Mouse (Mus musculus) heart, embryonic 13.5 days (tissue): ENCODE measurements around the gene Agbl5. TPM values are rescaled to one million over a fixed set of nuclear protein-coding genes. Genes with fewer than 3 reads are reported as not detected.
A peak's percentile ranks its signal among the peaks of the same experiment; 100 is the strongest.
"Not testable (repeated sequence)": the region's sequence is repeated elsewhere in the genome, so short reads cannot be mapped to it uniquely, and the experiment has no call there.

Source experiments
- ATAC-seq: fragments of 200-750 bp; cut with Nextera tagmentation; 2 replicates; pipeline ENCODE4 v1.8.0; 2017; ENCODE audit warnings: moderate TSS enrichment; ENCODE audit not compliant: insufficient number of reproducible peaks, low FRiP score, low TSS enrichment; ENCODE audit errors: extremely low read depth
- H3K27ac ChIP-seq: fragments of 300-500 bp; sonication (generic); replicated peaks from 2 replicates; pipeline ENCODE4 v1.5.1; 2015; ENCODE audit warnings: moderate library complexity, mild to moderate bottlenecking, inconsistent platforms
- H3K27me3 ChIP-seq: fragments of 300-500 bp; sonication (generic); replicated peaks from 2 replicates; pipeline ENCODE4 v1.6.1; 2015; ENCODE audit warnings: mild to moderate bottlenecking, inconsistent platforms
- H3K36me3 ChIP-seq: fragments of 300-500 bp; sonication (generic); 2 replicates; pipeline ENCODE4 v1.6.1; 2015; ENCODE audit warnings: mild to moderate bottlenecking, inconsistent platforms
- H3K4me1 ChIP-seq: fragments of 300-500 bp; sonication (generic); 2 replicates; pipeline ENCODE4 v1.6.1; 2015; ENCODE audit warnings: inconsistent platforms
- H3K4me2 ChIP-seq: fragments of 300-500 bp; sonication (generic); 2 replicates; pipeline ENCODE4 v1.6.1; 2015; ENCODE audit warnings: inconsistent platforms, mild to moderate bottlenecking, moderate library complexity
- H3K4me3 ChIP-seq: fragments of 300-500 bp; sonication (generic); 2 replicates; pipeline ENCODE4 v1.5.1; 2015; ENCODE audit warnings: moderate library complexity, mild to moderate bottlenecking, inconsistent platforms
- H3K9ac ChIP-seq: fragments of 300-500 bp; sonication (generic); 2 replicates; pipeline ENCODE4 v1.6.1; 2015; ENCODE audit warnings: inconsistent platforms, mild to moderate bottlenecking, moderate library complexity
- H3K9me3 ChIP-seq: fragments of 300-500 bp; sonication (generic); 2 replicates; pipeline ENCODE4 v1.6.1; 2016; ENCODE audit warnings: inconsistent platforms
- WGBS: fragments of 180-500 bp; shearing (Covaris S2); methylation state at CpG from one replicate; pipeline ENCODE4 v1.1.7; 2015; ENCODE audit warnings: mixed read lengths; 5-methylcytosine and 5-hydroxymethylcytosine counted together
- polyA plus RNA-seq: library from polyadenylated mRNA; unstranded; fragments of >200 nt; fragmentation: Nextera tagmentation; extraction: Ambion mirVana; gene quantifications from 2 replicates; pipeline ENCODE4 v1.2.1, GENCODE M21; 2015

The Agbl5 gene
- polyA plus RNA-seq, 1 experiment from 2014 or later = 11.5 TPM

DNA sequence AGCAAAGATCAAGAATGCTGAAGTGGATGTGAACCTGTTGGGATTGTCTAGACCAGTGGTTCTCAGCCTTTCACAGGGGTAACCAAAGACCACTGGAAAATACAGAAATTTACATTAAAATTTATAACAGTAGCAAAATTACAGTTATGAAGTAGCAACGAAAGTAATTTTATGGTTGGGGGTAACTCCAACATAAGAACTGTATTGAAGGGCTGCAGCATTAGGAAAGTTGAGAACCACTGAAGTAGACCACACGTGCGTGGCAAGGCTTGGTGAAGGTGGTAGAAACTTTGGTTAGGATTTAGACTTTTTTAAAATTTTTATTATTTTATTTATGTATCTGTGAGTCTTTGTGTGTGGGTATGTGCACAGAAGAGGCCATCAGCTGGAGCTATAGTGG lies 20.8 kb upstream of the Agbl5 start, which contains the start of gene Tmem214:
Tmem214 (plus strand) TSS at position 301 of the 400 bp plus-strand sequence.
- no peaks in the 10 kb centered on the region for H3K9me3 ChIP-seq
- no peak within 1 kb of the TSS for H3K9ac ChIP-seq
- 90% methylated on average over 3 of the region's 3 CpGs for WGBS
- H3K36me3 ChIP-seq = peaks cover 32% of the 10 kb centered on the region
- H3K27me3 ChIP-seq = no peaks in the 10 kb centered on the region
- H3K4me1 ChIP-seq = peaks cover 30% of the 10 kb centered on the region
- ATAC-seq = no peak
- H3K27ac ChIP-seq = peak within 1 kb of the TSS; percentile 42; the same call in 1 of the 2 replicates
- H3K4me3 ChIP-seq = no peak within 1 kb of the TSS
- H3K4me2 ChIP-seq = peak within 1 kb of the TSS; percentile 82

DNA sequence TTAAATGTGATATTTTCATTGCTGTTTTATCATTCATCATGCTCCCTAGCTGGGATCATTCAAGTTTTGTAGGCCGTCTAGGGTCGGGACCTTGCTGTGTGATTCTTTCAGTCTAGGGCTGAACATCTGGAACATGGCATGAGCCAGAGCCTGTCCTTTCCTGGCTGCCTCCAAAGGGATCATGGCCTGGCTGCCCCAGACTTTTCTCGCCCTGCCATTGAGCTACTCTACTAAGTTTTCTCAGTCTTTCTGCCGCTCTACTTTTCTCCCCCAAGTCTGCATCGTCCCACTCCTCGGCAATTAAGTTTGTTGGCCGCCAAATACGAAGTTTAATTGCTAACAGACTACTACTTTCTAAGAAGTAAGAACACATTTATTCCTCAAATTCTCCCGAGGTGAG lies 19.5 kb upstream of the Agbl5 start:
- peak overlapping the region; percentile 96 for H3K9ac ChIP-seq
- WGBS = 17% methylated on average over 9 of the region's 9 CpGs
- peaks cover 45% of the 10 kb centered on the region for H3K36me3 ChIP-seq
- peak overlapping the region; percentile 93 for H3K4me3 ChIP-seq
- H3K4me2 ChIP-seq = peak overlapping the region; percentile 82
- ATAC-seq = no peak
- H3K27ac ChIP-seq = peak overlapping the region; percentile 42; the same call in 1 of the 2 replicates
- peaks cover 27% of the 10 kb centered on the region for H3K4me1 ChIP-seq
- H3K9me3 ChIP-seq = no peaks in the 10 kb centered on the region
- no peaks in the 10 kb centered on the region for H3K27me3 ChIP-seq

DNA sequence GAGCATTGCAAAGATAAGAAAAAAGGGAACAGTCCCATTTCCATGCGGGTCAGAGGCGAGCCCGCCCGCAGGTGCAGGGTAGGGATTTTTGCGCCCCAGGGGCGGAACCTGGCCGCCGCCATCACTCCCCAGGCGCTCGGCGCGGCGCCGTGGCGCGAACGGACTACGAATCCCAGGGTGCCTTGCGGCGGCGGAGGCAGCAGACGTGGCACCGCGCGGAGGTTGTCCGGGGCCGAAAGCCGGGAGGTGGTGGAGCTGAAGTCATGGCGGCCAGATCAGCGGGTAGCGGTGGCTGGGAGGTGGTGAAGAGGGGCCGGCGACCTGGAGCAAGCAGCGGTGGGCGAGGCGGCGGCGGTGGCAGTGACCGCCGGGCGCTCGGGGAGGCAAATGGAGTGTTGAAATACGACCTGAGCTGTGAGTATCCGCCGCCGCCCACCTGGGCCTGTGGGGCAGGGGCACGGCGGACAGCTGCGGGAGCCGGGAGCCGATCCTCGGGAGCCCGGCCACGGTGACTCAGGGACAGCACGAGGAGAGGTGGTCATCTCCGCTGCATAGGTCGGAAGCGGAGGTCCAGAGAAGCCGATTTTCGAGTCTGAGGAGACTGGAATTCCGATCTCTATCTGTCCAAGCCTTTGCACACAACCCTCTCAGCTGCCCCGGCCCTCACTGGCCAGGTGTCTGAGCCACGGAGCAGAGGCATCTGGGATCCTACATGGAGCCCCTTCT lies 18.9 kb upstream of the Agbl5 start:
- Histone ChIP-seq H3K4me1 (peaks cover 21% of the 10 kb centered on the region), H3K36me3 (peaks cover 51% of the 10 kb centered on the region), H3K4me2 (peak overlapping the region; percentile 82), H3K4me3 (peak overlapping the region; percentile 93), H3K27ac (peak overlapping the region; percentile 62), H3K9ac (peak overlapping the region; percentile 96), H3K9me3 (no peaks in the 10 kb centered on the region), H3K27me3 (no peaks in the 10 kb centered on the region)
- WGBS = under 1% methylated on average over 63 of the region's 63 CpGs
- ATAC-seq = peak; percentile 84

DNA sequence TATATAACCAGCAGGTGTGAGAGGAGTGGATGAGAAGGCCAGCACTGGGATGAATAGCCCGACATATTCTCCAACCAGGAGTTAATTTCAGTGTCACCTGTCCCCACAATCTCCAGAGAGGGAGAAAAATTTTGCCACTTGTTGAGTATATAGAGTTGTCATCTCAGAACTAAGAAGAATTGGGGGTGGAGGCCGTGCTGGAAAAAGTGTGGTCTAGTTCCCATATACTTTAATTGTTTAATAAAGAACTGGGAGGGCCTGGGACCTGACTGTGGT lies 18.4 kb upstream of the Agbl5 start:
- H3K36me3 ChIP-seq = peaks cover 51% of the 10 kb centered on the region
- peak overlapping the region; percentile 62 for H3K27ac ChIP-seq
- H3K9ac ChIP-seq = peak overlapping the region; percentile 96
- peak overlapping the region; percentile 82 for H3K4me2 ChIP-seq
- H3K9me3 ChIP-seq = no peaks in the 10 kb centered on the region
- peak overlapping the region; percentile 93 for H3K4me3 ChIP-seq
- H3K4me1 ChIP-seq = peaks cover 21% of the 10 kb centered on the region
- H3K27me3 ChIP-seq = no peaks in the 10 kb centered on the region
- 22% methylated on average over 2 of the region's 2 CpGs for WGBS
- no peak for ATAC-seq

DNA sequence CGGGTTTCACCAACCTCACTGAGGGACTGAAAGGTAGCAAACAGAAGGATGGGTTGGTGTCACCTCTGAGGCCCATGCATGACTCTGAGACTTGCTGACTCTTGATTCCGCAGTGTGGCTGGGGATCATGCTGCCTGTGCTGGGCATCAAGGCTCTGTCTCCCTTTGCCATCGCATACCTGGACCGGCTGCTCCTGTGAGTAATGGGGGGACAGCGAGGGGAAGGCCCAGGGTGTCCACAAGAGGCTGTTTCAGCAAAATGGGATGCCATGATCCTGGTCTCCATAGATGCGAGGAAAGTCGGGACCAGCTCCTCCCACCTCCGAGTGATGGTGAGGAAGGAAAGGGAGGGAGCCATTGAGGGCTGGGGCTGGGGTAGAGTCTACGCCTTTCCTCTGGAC lies 15.9 kb upstream of the Agbl5 start:
- ATAC-seq = no peak
- no peak overlapping the region for H3K9ac ChIP-seq
- 92% methylated on average over 9 of the region's 9 CpGs for WGBS

DNA sequence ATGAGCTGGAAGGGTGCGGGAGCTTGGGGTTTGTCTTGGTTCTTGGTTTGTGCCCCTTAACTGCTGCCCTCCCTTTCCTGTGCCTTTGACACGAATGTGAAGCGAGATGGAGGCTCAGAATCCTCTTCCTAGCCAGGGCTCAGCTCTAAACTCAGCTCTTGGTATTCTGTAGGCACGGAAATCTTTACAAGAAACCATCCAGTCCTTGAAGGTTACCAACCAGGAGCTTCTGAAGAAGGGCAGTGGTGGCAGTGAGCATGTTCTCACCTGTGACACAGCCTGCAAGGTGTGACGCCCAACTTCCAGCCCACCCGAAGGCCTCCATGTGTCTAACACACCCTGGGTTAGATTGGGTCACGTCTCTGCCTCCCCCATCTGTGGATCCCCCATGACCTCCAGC lies 14.1 kb upstream of the Agbl5 start:
- H3K4me1 ChIP-seq = peaks cover 24% of the 10 kb centered on the region
- 87% methylated on average over 7 of the region's 7 CpGs for whole genome bisulfite sequencing
- H3K27ac ChIP-seq = no peak overlapping the region
- ATAC-seq = no peak
- H3K9me3 ChIP-seq = no peaks in the 10 kb centered on the region
- no peaks in the 10 kb centered on the region for H3K27me3 ChIP-seq
- H3K4me3 ChIP-seq = no peak overlapping the region
- H3K4me2 ChIP-seq = no peak overlapping the region
- peaks cover 77% of the 10 kb centered on the region for H3K36me3 ChIP-seq
- no peak overlapping the region for H3K9ac ChIP-seq

More for the DNA sequence above, 15.9 kb upstream of the Agbl5 start:
- H3K4me1 ChIP-seq = peaks cover 21% of the 10 kb centered on the region
- H3K27me3 ChIP-seq = no peaks in the 10 kb centered on the region
- no peaks in the 10 kb centered on the region for H3K9me3 ChIP-seq
- peaks cover 70% of the 10 kb centered on the region for H3K36me3 ChIP-seq
- H3K27ac ChIP-seq = no peak overlapping the region
- H3K4me2 ChIP-seq = no peak overlapping the region
- no peak overlapping the region for H3K4me3 ChIP-seq

DNA sequence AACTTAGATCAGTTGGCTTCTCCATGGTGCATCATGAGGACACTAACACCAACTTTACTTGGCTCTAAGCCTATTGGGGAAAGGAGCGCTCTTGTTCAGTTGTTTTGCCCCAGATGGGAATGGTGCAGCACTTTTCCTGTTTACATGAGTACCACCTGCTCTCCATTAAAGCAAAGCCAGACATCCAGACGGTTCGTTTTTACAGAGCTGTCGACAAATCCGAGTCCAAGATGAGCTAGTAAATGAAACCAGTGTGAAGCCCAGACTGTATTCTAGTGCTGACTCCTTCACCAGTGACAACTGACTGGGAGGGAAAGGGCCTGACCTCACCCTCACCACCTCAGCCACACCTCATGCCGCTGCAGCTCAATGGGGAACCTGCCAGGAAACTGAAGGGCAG lies 9.9 kb upstream of the Agbl5 start:
- Histone ChIP-seq H3K4me1 (peaks cover 8% of the 10 kb centered on the region; the same call in 1 of the 2 replicates), H3K36me3 (peaks cover 47% of the 10 kb centered on the region), H3K4me2 (no peak overlapping the region), H3K4me3 (no peak overlapping the region), H3K9me3 (no peaks in the 10 kb centered on the region), H3K27ac (no peak overlapping the region), H3K9ac (no peak overlapping the region), H3K27me3 (no peaks in the 10 kb centered on the region)
- WGBS = 44% methylated on average over 6 of the region's 6 CpGs
- ATAC-seq = no peak

DNA sequence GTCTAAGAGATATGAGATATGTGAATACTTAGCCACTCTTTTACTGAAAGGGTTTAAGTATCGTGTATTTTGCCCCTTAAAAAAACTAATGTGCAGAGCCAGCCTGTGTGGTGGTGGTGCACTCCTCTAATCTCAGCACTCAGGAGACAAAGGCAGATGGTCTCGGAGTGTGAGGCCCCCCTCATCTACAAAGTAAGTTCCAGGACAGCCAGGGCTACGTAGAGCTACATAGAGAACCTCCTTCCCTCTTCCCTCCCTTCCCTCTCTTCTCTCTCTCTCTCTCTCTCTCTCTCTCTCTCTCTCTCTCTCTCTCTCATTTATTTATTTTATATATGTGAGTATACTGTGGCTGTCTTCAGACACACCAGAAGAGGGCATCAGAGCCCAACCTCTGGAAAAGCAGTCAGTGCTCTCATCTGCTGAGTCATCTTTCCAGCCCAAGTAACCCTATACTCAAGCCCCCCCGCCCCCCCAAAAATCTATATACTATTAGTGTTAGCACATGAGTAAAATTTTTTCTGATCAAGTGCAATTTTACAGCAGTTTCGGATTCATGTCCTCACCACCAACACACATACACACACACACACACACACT lies 9.0 kb upstream of the Agbl5 start:
- no peaks in the 10 kb centered on the region for H3K27me3 ChIP-seq
- no peaks in the 10 kb centered on the region for H3K9me3 ChIP-seq
- H3K36me3 ChIP-seq = peaks cover 38% of the 10 kb centered on the region
- WGBS = 71% methylated on average over 5 of the region's 5 CpGs
- H3K4me2 ChIP-seq = no peak overlapping the region
- no peak overlapping the region for H3K9ac ChIP-seq
- peaks cover 8% of the 10 kb centered on the region; the same call in 1 of the 2 replicates for H3K4me1 ChIP-seq
- ATAC-seq = no peak
- no peak overlapping the region for H3K4me3 ChIP-seq
- H3K27ac ChIP-seq = no peak overlapping the region

DNA sequence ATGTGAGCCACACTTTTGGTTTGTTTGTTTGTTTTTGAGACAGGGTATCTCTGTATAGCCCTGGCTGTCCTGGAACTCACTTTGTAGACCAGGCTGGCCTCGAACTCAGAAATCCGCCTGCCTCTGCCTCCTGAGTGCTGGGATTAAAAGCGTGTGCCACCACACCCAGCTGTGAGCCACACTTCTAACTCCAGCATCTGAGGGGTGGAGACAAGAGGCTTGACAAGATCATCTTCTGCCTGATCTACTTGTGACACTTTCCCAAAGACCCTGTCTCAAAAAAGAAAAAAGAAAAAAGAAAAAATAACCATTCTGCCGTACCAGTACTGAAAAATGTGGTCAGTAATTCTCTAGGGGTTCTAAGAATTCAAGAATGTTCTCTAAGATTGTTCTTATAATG lies 6.7 kb upstream of the Agbl5 start:
- H3K4me2 ChIP-seq, H3K9ac ChIP-seq, ATAC-seq, H3K9me3 ChIP-seq, H3K27ac ChIP-seq, H3K27me3 ChIP-seq, H3K4me3 ChIP-seq: not testable (repeated sequence)
- Histone ChIP-seq H3K36me3 (peaks cover 14% of the 10 kb centered on the region), H3K4me1 (peaks cover 15% of the 10 kb centered on the region)
- 76% methylated on average over 4 of the region's 4 CpGs for WGBS

DNA sequence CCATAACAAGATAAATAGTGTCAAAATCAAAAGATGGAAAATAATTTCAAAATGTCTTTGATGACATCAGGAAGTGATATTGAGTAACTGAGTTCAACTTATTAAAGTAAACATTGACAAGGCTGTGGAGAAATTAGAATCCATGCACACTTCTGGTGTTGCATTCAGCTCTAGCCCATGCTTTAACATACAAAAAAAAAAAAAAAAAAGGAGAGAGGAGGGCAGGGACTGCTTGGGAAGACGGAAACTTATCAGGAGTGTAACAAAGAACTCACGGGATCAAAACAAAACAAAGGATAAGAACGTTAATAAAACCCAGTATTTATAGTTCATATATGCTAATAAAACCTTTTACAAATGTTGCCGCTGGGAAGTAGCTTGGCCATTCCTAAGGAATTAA lies 2.3 kb upstream of the Agbl5 start:
- peak overlapping the region; percentile 82 for H3K4me2 ChIP-seq
- 38% methylated on average over 4 of the region's 4 CpGs for WGBS
- H3K36me3 ChIP-seq = peaks cover 9% of the 10 kb centered on the region
- no peak overlapping the region; the same call in 1 of the 2 replicates for H3K27ac ChIP-seq
- no peaks in the 10 kb centered on the region for H3K27me3 ChIP-seq
- no peak overlapping the region for H3K9ac ChIP-seq
- no peaks in the 10 kb centered on the region for H3K9me3 ChIP-seq
- no peak for ATAC-seq
- peaks cover 25% of the 10 kb centered on the region for H3K4me1 ChIP-seq
- H3K4me3 ChIP-seq = peak overlapping the region; percentile 87

DNA sequence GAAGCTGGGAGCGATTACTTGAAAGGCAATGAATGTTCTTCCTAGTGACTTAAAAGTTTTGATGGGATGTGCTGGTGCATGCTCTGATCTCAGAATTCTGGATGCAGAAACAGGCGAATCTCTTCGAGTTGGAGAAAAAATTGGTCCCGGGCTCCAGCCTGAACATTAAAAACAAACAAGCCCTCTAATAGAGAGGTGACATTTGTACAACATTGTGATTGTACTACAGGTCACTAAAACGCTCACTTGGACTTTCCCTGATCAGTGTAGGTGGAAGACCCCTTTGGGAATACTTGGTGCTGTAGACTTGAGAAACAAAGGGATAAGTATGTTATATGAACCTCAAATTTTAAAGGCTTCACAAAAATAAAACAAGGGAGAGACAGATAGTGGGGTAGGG lies 1.8 kb upstream of the Agbl5 start:
- Histone ChIP-seq H3K4me3 (peak overlapping the region; percentile 87), H3K36me3 (peaks cover 15% of the 10 kb centered on the region), H3K9me3 (no peaks in the 10 kb centered on the region), H3K27me3 (no peaks in the 10 kb centered on the region), H3K4me1 (peaks cover 25% of the 10 kb centered on the region), H3K9ac (peak overlapping the region; percentile 92), H3K27ac (peak overlapping the region; percentile 96), H3K4me2 (peak overlapping the region; percentile 82)
- no peak for ATAC-seq
- 33% methylated on average over 5 of the region's 5 CpGs for WGBS

DNA sequence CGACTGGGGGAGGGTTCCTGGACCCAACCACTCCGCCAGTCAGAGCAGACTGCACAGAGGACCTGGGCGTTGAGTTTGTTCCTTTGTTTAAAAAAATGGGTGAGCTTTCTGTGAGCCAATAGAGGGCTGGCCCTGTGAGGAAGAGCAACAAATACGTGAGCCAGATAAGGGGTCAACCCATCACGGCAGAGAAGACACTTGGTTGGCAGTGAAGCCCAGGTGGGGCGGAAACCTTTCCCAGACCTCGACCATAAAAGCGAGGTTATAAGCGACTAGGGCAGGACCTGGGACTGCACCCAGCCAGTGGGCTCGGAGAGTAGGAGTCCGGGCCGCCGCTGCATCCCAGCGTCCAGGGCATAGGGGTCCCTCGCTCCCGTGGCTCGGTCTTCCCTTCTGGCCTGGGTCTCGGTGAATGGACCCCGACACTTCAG lies 1.1 kb upstream of the Agbl5 start:
- Histone ChIP-seq H3K36me3 (peaks cover 21% of the 10 kb centered on the region), H3K4me2 (peak overlapping the region; percentile 82), H3K27me3 (no peaks in the 10 kb centered on the region), H3K4me1 (peaks cover 25% of the 10 kb centered on the region), H3K9me3 (no peaks in the 10 kb centered on the region), H3K9ac (peak overlapping the region; percentile 92), H3K27ac (peak overlapping the region; percentile 96), H3K4me3 (peak overlapping the region; percentile 87)
- under 1% methylated on average over 19 of the region's 19 CpGs for WGBS
- peak; percentile 21; the same call in 1 of the 2 replicates for ATAC-seq
